Mouse (Mus musculus) heart, postnatal 14 days (tissue): ENCODE results near the gene Man2c1. TPM values are rescaled to one million over a fixed set of nuclear protein-coding genes. Genes with fewer than 3 reads are reported as not detected.

Source experiments
- DNase-seq, 2 experiments: peaks; one replicate each; pipeline ENCODE4 v3.0.0; 2021 to 2022
- intact Hi-C: fragments of 180-260 bp; cut with DNase I; formaldehyde crosslinking; loops from one replicate; pipeline ENCODE4 v1.15.1; 2025
- long read RNA-seq, 2 experiments: library from polyadenylated mRNA; stranded (forward); transcript quantifications; one replicate each; pipeline ENCODE4 v2.0.0; 2021
- total RNA-seq, 2 experiments: library from RNA; stranded (reverse); gene quantifications; 2 replicates each; pipeline ENCODE4 v1.2.3; 2021

Man2c1 gene
- 10 to 100 TPM; 52.2 to 62.1 TPM for total RNA-seq
- long read RNA-seq, experiment 1, transcript Man2c1-211 (26 exons, 3,820 nt) = major isoform, 37 of 52 reads
- long read RNA-seq, experiment 1, partial matches to known transcripts = 6 of 52 reads
- long read RNA-seq, experiment 1, other reads (novel, unspliced or antisense) = 9 of 52 reads
- long read RNA-seq, experiment 2, transcript Man2c1-211 (26 exons, 3,820 nt) = major isoform, 42 of 67 reads
- long read RNA-seq, experiment 2, partial matches to known transcripts = 6 of 67 reads
- long read RNA-seq, experiment 2, other reads (novel, unspliced or antisense) = 18 of 67 reads

DNA sequence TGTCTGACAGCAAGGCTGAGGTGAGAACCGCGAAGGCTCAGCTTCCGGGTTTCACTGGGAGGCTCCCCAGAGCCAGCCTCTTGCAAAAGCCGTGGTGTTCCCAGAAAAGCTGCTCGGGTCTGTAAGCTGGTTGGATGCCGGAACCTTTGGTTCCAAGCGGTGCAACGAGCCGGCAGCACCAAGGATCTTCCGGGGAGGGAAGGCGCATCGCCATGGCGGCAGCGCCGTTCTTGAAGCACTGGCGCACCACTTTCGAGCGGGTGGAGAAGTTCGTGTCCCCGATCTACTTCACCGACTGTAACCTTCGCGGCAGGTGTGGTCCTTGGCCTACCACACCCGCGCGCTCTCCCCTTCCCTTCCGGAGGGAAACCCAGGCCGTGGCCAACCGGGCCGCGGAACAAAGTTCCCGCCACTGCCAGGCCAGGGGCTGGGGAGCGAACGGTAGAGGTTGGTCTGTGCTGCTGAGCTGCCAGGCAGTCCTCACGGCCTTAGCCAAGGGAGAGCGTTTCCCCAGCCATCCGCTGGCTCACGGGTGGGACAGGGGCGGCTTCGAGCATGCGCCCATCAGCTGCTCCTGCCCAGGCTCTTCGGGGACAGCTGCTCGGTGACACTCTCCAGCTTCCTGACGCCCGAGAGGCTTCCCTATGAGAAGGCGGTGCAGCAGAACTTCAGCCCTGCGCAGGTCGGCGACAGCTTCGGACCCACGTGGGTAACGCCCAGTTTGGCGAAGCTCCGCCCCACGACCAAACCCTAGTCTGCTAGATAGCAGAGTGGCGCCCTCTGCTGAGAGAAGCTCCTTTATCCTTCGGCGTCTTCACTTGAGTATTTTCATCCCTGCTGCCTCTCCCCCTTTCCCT is at the start of gene Man2c1:
Man2c1 (plus strand) TSS at position 114 of the 857 bp plus-strand sequence.
- intact Hi-C loops = loop anchor here (1.0 to 5.0 kb wide), 5 partner anchors 58 to 239 kb away; partner anchors contain the start of genes Sin3a and Snx33
- DNase-seq = peak; percentile 89 to 95

DNA sequence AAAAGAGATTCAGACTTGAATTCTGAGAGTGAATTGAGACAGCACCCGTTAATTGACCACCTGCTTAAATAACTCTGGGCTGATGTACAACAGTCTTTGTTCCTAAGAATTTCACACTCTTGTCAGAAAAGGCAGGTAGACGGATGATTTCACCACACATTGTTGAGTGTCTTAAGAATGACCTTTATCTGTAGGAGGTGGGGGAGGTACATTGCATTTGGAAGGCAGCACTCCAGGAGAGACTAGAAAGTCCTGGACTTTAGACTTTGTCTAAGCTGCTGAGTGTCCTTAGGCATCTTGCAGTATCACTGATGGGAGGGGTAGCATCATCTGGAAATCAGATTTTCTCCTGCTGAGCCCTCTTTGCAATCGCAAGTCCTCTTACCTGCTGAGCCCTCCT is 48.3 kb upstream of the Man2c1 start:
- intact Hi-C loops = no loop called here
- DNase-seq = no peak

DNA sequence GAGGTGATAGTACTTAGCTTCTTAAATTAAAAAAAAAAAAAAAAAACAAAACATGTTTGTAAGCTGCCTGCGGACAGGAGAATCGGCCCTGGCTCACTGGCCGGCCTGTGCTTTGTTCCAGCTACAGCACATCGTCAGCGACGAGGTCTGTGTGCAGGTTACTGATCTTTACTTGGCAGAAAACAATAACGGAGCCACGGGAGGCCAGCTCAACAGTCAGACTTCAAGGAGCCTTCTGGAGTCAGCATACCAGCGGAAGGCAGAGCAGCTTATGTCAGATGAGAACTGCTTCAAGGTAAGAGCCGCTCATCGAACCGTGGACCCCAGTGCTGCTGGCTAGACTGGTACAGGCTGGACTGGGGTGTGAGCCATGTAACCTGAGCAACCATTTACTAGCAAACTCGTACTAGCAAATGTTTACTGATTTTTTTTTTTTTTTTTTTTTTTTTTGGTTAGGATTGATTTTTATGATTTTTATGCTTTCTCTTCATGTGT is 13.2 kb upstream of the Man2c1 start:
- intact Hi-C loops = no loop called here
- no peak for DNase-seq

DNA sequence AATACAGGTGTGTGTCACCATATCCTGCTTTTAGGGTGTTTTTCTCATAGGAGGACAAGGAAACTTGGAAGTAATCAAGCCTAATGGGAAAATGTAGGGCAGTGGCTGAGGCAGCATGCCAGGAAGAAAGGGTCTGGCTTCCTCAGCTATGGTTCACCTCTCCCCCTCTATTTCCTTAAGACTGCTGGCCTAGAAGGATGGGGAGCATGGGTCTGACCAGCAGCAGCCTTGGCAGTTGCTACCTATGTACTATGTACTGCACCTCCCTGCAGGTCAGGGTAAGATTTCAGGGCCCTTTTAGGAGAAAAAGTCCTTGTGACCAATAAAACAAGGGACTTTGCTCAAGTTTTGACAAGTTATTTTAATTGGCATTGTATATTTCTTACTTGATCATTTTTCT is 849 bp upstream of the Man2c1 start:
- intact Hi-C loops = loop anchor here (1.0 to 5.0 kb wide), 5 partner anchors 57 to 237 kb away; partner anchors contain the start of genes Sin3a and Snx33
- DNase-seq = no peak

DNA sequence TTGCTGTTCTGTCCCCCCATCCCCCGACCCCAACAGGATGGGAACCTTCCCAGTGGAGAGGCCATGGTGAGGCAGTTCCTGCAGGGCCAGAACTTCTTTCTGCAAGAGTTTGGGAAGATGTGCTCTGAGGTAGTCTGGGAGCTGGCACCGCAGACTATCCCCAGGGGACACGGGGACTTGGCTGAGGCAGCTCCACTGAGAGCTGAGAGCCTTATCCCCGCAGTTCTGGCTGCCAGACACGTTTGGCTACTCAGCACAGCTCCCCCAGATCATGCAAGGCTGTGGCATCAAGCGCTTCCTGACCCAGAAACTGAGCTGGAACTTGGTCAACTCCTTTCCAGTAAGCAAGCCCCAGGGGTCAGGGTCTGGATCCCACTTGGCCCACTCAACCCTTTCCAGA is 6.8 kb downstream of the Man2c1 start:
- intact Hi-C loops = no loop called here

DNA sequence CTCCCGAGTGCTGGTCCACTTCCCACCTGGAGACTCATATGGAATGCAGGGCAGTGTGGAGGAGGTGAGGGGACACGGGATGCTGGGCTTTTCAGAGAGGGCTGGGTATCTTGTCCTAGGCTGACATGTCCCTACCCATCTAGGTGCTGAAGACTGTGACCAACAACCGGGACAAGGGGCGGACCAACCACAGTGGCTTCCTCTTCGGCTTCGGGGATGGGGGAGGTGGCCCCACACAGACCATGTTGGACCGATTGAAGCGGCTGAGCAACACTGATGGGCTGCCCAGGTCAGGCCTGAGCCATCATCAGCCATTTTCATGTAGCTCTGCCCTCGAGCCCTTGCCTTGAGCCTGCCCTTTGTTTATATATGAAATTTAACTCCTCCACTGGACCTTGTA is 7.3 kb downstream of the Man2c1 start:
- intact Hi-C loops = no loop called here
- DNase-seq = no peak

More for the DNA sequence above, 6.8 kb downstream of the Man2c1 start:
- no peak for DNase-seq

DNA sequence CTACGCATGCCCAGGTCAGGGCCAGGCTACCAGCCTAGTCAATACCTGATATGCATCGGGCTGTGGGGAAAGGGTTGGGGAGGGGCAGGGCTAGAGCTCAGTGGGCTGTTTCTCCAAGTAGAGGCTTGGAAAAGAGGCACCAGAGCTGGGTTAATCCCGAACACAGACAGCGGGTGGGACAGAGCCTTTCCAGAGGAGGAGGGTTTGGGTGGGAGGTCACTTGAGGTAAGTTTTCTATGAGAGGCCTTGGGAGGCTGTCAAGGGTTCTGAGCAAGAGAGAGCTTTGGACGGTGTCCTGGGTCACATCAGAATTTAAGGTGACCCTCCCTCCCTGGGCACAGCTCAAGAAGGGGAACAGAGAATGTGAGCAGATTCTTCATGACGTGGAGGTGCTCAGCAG is 8.0 kb downstream of the Man2c1 start:
- intact Hi-C loops = no loop called here
- no peak for DNase-seq

DNA sequence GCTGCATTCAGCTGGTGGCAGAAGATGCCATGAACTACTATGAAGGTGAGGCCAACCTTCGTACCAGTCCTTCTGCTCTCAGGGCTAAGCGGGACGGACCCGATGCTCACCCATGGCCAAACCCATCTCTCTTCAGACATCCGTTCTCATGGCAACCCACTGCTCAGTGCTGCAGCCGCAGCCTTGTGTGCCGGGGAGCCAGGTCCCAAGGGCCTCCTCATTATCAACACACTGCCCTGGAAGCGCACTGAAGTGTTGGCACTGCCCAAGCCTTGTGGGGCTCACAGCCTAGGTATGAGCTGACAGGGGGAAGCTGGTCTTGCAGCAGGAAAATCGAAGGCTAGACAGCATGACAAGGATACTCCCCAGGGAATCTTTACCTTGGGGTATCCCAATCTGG is 8.6 kb downstream of the Man2c1 start:
- no peak for DNase-seq
- intact Hi-C loops = no loop called here

DNA sequence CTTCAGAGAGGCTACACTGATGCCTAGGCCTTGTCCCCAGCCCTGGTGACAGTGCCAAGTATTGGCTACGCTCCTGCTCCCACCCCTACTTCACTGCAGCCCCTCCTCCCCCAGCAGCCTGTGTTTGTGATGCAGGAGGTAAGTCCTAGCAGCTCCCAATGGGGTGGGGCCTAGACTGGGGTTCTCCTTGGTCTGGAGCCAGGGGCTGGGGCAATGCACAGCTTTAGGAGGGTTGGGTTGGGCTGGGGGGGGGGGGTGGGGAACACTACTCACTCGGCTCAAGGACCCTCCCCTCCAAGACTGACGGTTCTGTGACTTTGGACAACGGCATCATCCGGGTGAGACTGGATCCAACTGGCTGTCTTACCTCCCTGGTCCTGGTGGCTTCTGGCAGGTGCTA is 9.1 kb downstream of the Man2c1 start:
- no peak for DNase-seq
- intact Hi-C loops = no loop called here

DNA sequence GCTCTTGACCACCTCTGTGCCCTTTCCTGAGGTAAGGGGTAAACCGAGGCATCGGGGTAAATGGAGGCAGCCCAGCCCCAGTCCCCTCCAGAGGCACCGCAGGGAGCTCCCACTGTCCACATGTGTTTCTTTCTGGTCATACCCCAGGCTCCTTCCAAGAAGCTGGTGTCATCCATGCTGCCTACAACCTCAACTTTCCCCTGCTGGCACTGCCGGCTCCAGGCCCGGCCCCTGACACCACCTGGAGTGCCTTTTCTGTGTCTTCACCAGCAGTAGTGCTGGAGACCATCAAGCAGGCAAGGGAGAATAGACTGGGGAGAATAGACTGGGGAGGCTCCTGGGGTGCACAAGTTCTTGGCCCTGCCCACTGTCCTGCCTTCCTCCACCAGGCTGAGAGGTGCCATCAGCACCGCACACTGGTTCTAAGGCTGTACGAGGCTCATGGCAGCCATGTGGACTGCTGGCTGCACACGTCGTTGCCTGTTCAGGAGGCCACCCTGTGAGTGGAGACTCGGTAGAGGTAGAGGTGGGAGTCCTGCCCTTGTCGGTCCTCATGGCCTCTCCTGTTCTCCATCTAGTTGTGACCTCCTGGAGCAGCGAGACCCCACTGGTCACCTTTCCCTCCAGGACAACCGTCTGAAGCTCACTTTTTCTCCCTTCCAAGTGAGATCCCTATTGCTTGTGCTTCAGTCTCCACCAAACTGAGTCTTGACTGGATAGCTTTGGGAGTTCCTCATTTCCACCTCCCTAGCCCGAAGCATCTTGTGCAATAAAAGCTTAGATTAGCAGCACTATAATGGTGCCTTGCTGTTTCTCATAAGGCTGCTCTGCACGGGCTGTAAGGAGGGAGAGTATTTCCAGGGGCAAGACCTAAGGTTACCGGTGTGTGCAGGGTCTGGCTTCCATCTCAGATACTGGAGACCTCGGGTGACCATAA is 11.2 kb downstream of the Man2c1 start:
- intact Hi-C loops = no loop called here
- no peak for DNase-seq

DNA sequence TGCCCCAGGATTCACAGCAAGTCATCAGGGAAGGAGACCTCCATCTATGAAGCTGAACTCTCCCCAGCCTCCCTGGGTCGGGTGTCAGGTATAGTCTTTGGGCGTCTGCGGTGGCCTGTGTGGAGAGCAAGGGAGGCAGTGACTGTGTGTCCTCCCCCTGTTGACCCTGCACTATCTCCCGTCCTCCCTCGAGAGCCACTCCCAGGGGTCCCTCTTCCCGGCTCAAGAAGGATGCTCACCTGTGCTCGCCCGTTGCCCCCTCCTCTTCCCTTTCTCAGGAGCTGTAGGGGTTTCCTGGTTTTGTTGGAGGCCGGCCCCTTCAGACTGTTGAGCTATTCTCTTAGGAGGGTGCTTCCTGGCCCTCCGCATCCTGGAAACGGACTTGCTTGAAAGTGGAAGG is 12.7 kb downstream of the Man2c1 start:
- intact Hi-C loops = no loop called here
- DNase-seq = no peak

DNA sequence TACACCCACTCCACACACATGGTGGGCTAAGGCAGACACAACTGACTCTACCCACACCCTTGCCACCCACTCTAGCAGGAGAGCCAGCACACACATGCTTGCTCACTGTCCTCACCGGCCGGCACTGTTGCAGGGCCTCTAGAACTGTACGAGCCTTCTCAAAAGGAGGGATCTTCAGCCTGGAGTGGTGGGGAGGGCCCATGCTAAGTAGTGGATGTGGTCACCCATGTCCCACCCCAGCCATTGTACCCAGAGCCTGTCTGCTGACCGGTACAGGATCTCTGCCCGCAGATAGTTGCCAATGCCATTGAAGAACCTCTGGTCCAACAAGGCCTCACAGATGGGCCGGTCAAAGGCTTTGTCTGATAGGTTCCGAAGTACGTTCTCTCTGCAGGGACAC is 14.3 kb downstream of the Man2c1 start:
- intact Hi-C loops = no loop called here
- DNase-seq = no peak

DNA sequence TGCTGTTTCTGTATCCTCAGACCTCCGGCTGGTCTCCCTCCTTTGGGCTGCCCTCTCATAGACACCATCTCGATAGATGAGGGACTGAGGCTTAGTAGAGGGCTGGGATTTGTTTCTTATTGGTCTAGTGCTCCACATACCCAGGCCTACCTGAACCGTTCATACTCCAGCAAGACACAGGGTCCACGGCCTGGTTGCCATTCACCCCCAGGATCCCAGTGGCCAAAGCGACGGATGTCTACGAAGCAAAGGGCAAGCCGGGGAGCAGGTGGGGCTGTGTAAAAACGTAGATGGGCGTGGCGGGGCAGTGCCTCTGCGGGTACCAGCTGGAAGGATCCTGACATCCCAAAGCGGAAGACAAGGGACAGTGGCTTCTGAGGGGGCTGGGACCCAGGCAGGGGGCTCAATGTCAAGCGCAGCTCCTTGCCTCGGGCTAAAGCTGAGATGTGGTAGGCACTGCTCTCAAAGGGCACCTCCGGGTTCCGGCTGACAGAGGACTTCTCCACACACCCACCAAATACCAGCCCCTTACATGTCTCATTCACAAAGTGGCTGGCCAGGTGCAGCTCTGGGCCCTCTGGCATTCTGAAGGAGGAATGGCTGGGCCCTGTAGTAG is 16.1 kb downstream of the Man2c1 start:
- intact Hi-C loops = no loop called here
- DNase-seq = no peak

DNA sequence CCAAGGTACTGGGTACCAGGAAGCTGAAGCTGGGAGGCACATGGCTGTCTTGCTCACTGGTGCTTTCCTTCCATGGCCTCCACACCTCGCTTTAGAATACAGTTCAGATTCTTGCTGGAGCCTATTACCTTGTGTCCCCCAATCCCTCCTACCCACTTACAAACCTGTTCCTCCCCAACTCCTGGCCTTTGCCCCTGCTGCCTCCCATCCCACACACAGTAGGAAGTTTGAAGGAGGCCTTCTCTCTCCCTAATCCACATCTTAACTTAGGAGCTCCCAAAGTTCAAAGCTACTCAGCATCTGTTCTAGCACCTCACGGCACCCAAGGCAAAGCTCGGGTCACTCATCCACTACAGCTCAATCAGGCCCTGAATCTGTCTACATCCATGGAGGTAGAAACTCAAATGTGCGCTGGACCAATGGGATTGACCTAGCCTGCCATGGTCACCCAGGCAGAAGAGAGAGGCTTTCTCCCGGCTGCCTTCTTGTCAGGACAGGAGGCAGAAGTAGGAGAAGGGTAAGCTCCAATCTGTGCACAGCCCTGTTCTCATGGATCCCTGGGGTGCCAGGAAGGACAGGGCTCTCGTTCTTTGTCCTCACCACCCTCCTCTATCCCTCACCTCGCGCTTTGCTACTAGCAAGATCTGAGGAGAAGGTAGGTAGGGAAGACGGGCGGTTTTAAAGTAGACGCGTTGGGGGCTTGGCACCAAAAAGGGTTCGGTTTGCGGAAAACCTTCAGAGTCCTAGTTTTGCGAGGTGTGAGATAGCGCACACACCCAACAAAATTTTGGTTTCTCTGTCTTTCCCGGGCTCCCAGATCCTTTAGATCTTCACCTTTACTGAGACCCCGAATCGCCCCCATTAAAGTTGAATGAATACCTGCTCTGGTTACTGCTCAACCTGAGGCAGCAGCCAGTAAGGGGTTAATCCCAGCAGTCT is 17.0 kb downstream of the Man2c1 start:
- no peak for DNase-seq
- intact Hi-C loops = no loop called here

DNA sequence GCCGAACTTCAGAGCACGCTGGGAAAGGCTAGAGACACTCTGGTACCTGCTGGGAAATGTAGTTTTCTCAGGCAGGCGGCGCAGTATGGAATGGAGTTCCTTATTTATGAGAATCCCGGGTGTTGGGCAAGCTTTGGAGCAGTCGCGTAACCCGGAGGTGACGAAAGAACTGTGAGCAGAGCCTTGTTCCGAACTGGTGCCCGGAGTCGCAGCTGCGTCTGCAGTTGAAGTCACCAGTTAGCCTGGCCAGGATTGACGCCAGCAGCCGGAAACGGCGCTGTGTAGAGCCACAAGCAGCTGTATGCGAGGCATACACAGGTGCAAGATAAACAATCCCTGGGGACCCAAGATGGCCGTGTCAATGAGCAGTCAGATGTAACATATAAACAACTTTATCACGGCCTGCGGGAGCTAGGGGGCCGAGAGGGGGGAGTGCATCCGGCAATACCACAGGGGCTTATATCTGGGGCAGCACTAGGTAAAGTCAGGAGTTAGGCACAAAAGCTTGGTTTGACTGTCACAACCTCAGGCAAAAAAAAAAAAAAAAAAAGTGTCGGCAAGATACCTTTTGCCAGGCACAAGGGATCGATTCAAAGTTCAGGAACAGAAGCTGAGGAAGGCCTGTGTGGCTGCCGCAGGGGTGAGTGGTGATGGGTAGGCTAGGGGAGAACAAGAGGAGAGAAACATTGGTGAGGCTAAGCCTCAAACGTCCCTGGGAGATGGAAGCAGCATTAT is 17.8 kb downstream of the Man2c1 start, which contains the start of gene Neil1:
Neil1 (minus strand) TSS at position 162 of the 735 bp plus-strand sequence.
- peak; percentile 81 to 83 for DNase-seq
- intact Hi-C loops = no loop called here

DNA sequence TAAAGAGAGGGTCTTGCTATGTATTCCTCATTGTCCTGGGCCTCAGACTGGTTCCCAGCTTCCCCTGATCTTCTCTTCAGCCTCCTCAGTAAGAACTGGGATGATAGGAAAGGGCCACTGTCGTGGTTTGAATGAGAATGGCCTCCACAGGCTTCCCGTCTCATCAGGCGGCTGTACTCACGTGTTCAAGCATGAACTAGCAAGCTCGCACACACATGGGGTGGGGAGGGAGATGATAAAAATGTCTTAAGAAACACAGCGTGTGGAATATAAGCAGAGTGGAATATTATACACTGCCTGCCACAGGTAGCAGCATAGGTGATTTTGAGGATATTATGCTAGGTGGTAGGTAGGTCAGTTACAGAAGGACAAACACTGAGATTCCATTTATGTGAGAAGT is 18.5 kb downstream of the Man2c1 start:
- no peak for DNase-seq
- intact Hi-C loops = no loop called here

DNA sequence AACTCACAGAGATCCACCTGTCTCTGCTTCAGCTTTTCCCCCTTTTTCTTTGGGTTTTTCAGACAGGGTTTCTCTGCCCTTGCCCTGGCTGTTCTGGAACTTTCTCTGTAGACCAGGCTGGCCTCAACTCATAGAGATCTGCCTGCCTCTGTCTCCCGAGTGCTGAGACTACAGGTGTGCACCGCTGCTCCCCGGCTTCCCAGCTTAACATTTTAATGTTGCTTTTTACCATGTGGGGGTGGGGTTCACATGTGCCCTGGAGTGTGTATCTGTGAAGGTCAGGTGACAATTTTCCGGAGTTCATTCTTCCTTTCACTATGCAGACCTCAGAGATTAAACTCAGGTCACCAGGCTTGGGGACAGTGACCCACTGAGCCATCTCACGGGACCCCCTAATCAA is 19.7 kb downstream of the Man2c1 start:
- DNase-seq = no peak
- intact Hi-C loops = no loop called here

DNA sequence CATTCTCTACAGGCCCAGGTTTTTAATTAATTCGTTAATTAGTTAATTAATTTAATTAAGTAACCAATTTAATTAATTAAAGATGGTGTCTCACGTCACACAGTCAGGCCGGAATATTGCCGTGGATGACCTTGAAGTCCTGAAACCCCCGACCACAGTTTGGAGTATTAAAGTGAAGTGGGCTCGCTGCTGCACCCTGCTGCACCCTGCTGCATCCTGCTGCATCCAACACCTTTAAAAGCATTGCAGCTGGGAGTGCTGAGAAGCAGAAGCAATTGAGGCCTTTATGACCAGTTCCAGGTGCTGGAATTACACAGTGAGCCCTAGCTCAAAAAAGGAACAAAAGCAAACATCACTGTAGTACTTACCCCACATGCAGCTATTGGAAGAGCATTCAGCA is 21.8 kb downstream of the Man2c1 start:
- intact Hi-C loops = no loop called here
- DNase-seq = no peak
